Mouse (Mus musculus): ENCODE measurements at regions not wholly inside any gene's neighbourhood (a gene's known extent, or its start where the extent isn't known, plus 50 kb on each side); places are given as distances from the start of the nearest gene placed in this dataset.

- TF ChIP-seq POLR2A (IDR thresholded peaks at IDR 0.05; ENCODE audit: insufficient read depth, low read length) (no peak), EP300 (IDR thresholded peaks at IDR 0.05; ENCODE audit: insufficient read depth, low read depth, low read length) (no peak), CTCF (IDR thresholded peaks at IDR 0.05; ENCODE audit: low read depth, low read length) (no peak)
- no peaks in the 10 kb centered on the region for H3K27me3 ChIP-seq (ENCODE audit: control insufficient read depth, insufficient read depth, low read length, poor library complexity, severe bottlenecking)
- H3K4me1 ChIP-seq (ENCODE audit: control insufficient read depth, insufficient read depth, low read length), result no peaks in the 10 kb centered on the region
- no peak overlapping the region for H3K4me3 ChIP-seq (ENCODE audit: low read depth, low read length)
- H3K9ac ChIP-seq (ENCODE audit: low read depth, poor library complexity, severe bottlenecking), result no peak overlapping the region
- no peaks in the 10 kb centered on the region for H3K9me3 ChIP-seq (replicated peaks; ENCODE audit: control insufficient read depth, insufficient read depth, low read length, poor library complexity, severe bottlenecking)
- H3K36me3 ChIP-seq (ENCODE audit: control insufficient read depth, insufficient read depth, low read length, poor library complexity, severe bottlenecking), result no peaks in the 10 kb centered on the region
- no peak overlapping the region for H3K27ac ChIP-seq (ENCODE audit: insufficient read depth, low read length)
These were observed 246.0 kb downstream of the Eipr1 start for GRCm38 (mm10) chr12:28997474-28998192.

- Histone ChIP-seq H3K36me3 (ENCODE audit: control insufficient read depth, insufficient read depth, low read length, poor library complexity, severe bottlenecking) (no peaks in the 10 kb centered on the region), H3K9ac (ENCODE audit: low read depth, poor library complexity, severe bottlenecking) (no peak overlapping the region), H3K9me3 (replicated peaks; ENCODE audit: control insufficient read depth, insufficient read depth, low read length, poor library complexity, severe bottlenecking) (no peaks in the 10 kb centered on the region), H3K4me1 (ENCODE audit: control insufficient read depth, insufficient read depth, low read length) (no peaks in the 10 kb centered on the region), H3K27me3 (ENCODE audit: control insufficient read depth, insufficient read depth, low read length, poor library complexity, severe bottlenecking) (no peaks in the 10 kb centered on the region), H3K27ac (ENCODE audit: insufficient read depth, low read length) (no peak overlapping the region), H3K4me3 (ENCODE audit: low read depth, low read length) (no peak overlapping the region)
- TF ChIP-seq POLR2A (IDR thresholded peaks at IDR 0.05; ENCODE audit: insufficient read depth, low read length) (no peak), EP300 (IDR thresholded peaks at IDR 0.05; ENCODE audit: insufficient read depth, low read depth, low read length) (no peak), CTCF (IDR thresholded peaks at IDR 0.05; ENCODE audit: low read depth, low read length) (no peak)
These were observed 248.4 kb downstream of the Eipr1 start for GRCm38 (mm10) chr12:28999963-29000451.

- Histone ChIP-seq H3K9me3 (replicated peaks; ENCODE audit: control insufficient read depth, insufficient read depth, low read length, poor library complexity, severe bottlenecking) (no peaks in the 10 kb centered on the region), H3K36me3 (ENCODE audit: control insufficient read depth, insufficient read depth, low read length, poor library complexity, severe bottlenecking) (no peaks in the 10 kb centered on the region), H3K9ac (ENCODE audit: low read depth, poor library complexity, severe bottlenecking) (no peak overlapping the region), H3K27me3 (ENCODE audit: control insufficient read depth, insufficient read depth, low read length, poor library complexity, severe bottlenecking) (no peaks in the 10 kb centered on the region), H3K4me3 (ENCODE audit: low read depth, low read length) (no peak overlapping the region), H3K27ac (ENCODE audit: insufficient read depth, low read length) (no peak overlapping the region), H3K4me1 (ENCODE audit: control insufficient read depth, insufficient read depth, low read length) (no peaks in the 10 kb centered on the region)
- TF ChIP-seq EP300 (IDR thresholded peaks at IDR 0.05; ENCODE audit: insufficient read depth, low read depth, low read length) (no peak), POLR2A (IDR thresholded peaks at IDR 0.05; ENCODE audit: insufficient read depth, low read length) (no peak), CTCF (IDR thresholded peaks at IDR 0.05; ENCODE audit: low read depth, low read length) (no peak)
These were observed 252.9 kb downstream of the Eipr1 start for GRCm38 (mm10) chr12:29004504-29004903.

- Histone ChIP-seq H3K27ac (ENCODE audit: insufficient read depth, low read length) (no peak overlapping the region), H3K36me3 (ENCODE audit: control insufficient read depth, insufficient read depth, low read length, poor library complexity, severe bottlenecking) (no peaks in the 10 kb centered on the region), H3K4me3 (ENCODE audit: low read depth, low read length) (no peak overlapping the region), H3K4me1 (ENCODE audit: control insufficient read depth, insufficient read depth, low read length) (no peaks in the 10 kb centered on the region), H3K9me3 (replicated peaks; ENCODE audit: control insufficient read depth, insufficient read depth, low read length, poor library complexity, severe bottlenecking) (no peaks in the 10 kb centered on the region), H3K27me3 (ENCODE audit: control insufficient read depth, insufficient read depth, low read length, poor library complexity, severe bottlenecking) (no peaks in the 10 kb centered on the region), H3K9ac (ENCODE audit: low read depth, poor library complexity, severe bottlenecking) (no peak overlapping the region)
- TF ChIP-seq POLR2A (IDR thresholded peaks at IDR 0.05; ENCODE audit: insufficient read depth, low read length) (no peak), CTCF (IDR thresholded peaks at IDR 0.05; ENCODE audit: low read depth, low read length) (no peak), EP300 (IDR thresholded peaks at IDR 0.05; ENCODE audit: insufficient read depth, low read depth, low read length) (no peak)
These were observed 263.0 kb downstream of the Eipr1 start for GRCm38 (mm10) chr12:29014601-29015000.

GRCm38 (mm10) chr12:29015200-29015862 lies 263.7 kb downstream of the Eipr1 start:
- Histone ChIP-seq H3K36me3 (ENCODE audit: control insufficient read depth, insufficient read depth, low read length, poor library complexity, severe bottlenecking) (no peaks in the 10 kb centered on the region), H3K4me1 (ENCODE audit: control insufficient read depth, insufficient read depth, low read length) (no peaks in the 10 kb centered on the region), H3K27ac (ENCODE audit: insufficient read depth, low read length) (no peak overlapping the region), H3K4me3 (ENCODE audit: low read depth, low read length) (no peak overlapping the region), H3K9ac (ENCODE audit: low read depth, poor library complexity, severe bottlenecking) (no peak overlapping the region), H3K27me3 (ENCODE audit: control insufficient read depth, insufficient read depth, low read length, poor library complexity, severe bottlenecking) (no peaks in the 10 kb centered on the region), H3K9me3 (replicated peaks; ENCODE audit: control insufficient read depth, insufficient read depth, low read length, poor library complexity, severe bottlenecking) (no peaks in the 10 kb centered on the region)
- TF ChIP-seq EP300 (IDR thresholded peaks at IDR 0.05; ENCODE audit: insufficient read depth, low read depth, low read length) (no peak), CTCF (IDR thresholded peaks at IDR 0.05; ENCODE audit: low read depth, low read length) (no peak), POLR2A (IDR thresholded peaks at IDR 0.05; ENCODE audit: insufficient read depth, low read length) (no peak)

GRCm38 (mm10) chr12:29021152-29021551 lies 269.5 kb downstream of the Eipr1 start:
- H3K4me1 ChIP-seq (ENCODE audit: control insufficient read depth, insufficient read depth, low read length), result no peaks in the 10 kb centered on the region
- H3K4me3 ChIP-seq (ENCODE audit: low read depth, low read length), result no peak overlapping the region
- no peak for TF ChIP-seq CTCF (IDR thresholded peaks at IDR 0.05; ENCODE audit: low read depth, low read length)
- no peak for TF ChIP-seq POLR2A (IDR thresholded peaks at IDR 0.05; ENCODE audit: insufficient read depth, low read length)
- no peak for TF ChIP-seq EP300 (IDR thresholded peaks at IDR 0.05; ENCODE audit: insufficient read depth, low read depth, low read length)
- H3K27ac ChIP-seq (ENCODE audit: insufficient read depth, low read length), result no peak overlapping the region
- H3K9ac ChIP-seq (ENCODE audit: low read depth, poor library complexity, severe bottlenecking), result no peak overlapping the region
- H3K36me3 ChIP-seq (ENCODE audit: control insufficient read depth, insufficient read depth, low read length, poor library complexity, severe bottlenecking), result no peaks in the 10 kb centered on the region
- no peaks in the 10 kb centered on the region for H3K27me3 ChIP-seq (ENCODE audit: control insufficient read depth, insufficient read depth, low read length, poor library complexity, severe bottlenecking)
- H3K9me3 ChIP-seq (replicated peaks; ENCODE audit: control insufficient read depth, insufficient read depth, low read length, poor library complexity, severe bottlenecking), result no peaks in the 10 kb centered on the region

All from ES-Bruce4 (cell line).